In genomic region chr12:71886941-71887340, GRCm38 (mm10) we compare ENCODE assay signal across 18 mouse cellular contexts. TPM values are rescaled to one million over a fixed set of nuclear protein-coding genes. Genes with fewer than 3 reads are reported as not detected.
DNase-seq lines count a peak whose midpoint lies in the region; ATAC-seq and TF ChIP-seq lines count a peak whose summit lies in the region.
"Had no signal": no experiment of that assay in that cellular context is flagged by ENCODE, and none has a peak within 500 bp of the region (broad histone marks: within the 10 kb centered on the region; RNA-seq: fewer than 3 reads in every experiment).

No protein-coding gene starts in this region.

- H3K27me3 ChIP-seq in heart, embryonic 14.5 days (ENCODE audit: control insufficient read depth, insufficient read depth, low read length), result no peaks in the 10 kb centered on the region
- no peaks in the 10 kb centered on the region for H3K27me3 ChIP-seq in C2C12 (ENCODE audit: control insufficient read depth, insufficient read depth, insufficient read length)
- H3K27me3 ChIP-seq in MEL (ENCODE audit: control insufficient read depth in 1 of 2, insufficient read depth in 2 of 2, low read length in 2 of 2), result no peaks in the 10 kb centered on the region
- no peaks in the 10 kb centered on the region for H3K27me3 ChIP-seq in heart, embryonic 16.5 days (ENCODE audit: control insufficient read depth, insufficient read depth, low read length)
- no peaks in the 10 kb centered on the region for H3K27me3 ChIP-seq in thymus, adult 2 months (ENCODE audit: control insufficient read depth, insufficient read depth, low read length)
- H3K27me3 ChIP-seq: embryonic facial prominence, embryonic 13.5 days; liver, embryonic 13.5 days had no signal

- no peak overlapping the region for H3ac ChIP-seq in C2C12 (ENCODE audit: control insufficient read depth, insufficient read length, low read depth)

- H3K36me3 ChIP-seq in heart, embryonic 14.5 days (ENCODE audit: control insufficient read depth, insufficient read depth, low read length), result no peaks in the 10 kb centered on the region
- no peaks in the 10 kb centered on the region for H3K36me3 ChIP-seq in C2C12 (ENCODE audit: control insufficient read depth, insufficient read depth)
- H3K36me3 ChIP-seq in MEL (ENCODE audit: control insufficient read depth in 1 of 2, insufficient read depth in 2 of 2, low read length in 2 of 2), result peaks cover 0 to 28% of the 10 kb centered on the region in 2 experiments; a peak in 3 of 4 replicates
- 0 out of 2 replicates have a peak, but pooled peaks cover 3% of the 10 kb centered on the region for H3K36me3 ChIP-seq in heart, embryonic 16.5 days (ENCODE audit: control insufficient read depth, insufficient read depth)
- H3K36me3 ChIP-seq in thymus, adult 2 months (ENCODE audit: control insufficient read depth, insufficient read depth, low read length), result no peaks in the 10 kb centered on the region
- H3K36me3 ChIP-seq: embryonic facial prominence, embryonic 13.5 days; forebrain, embryonic 10.5 days; hindbrain, embryonic 10.5 days had no signal

- DNase-seq in heart, postnatal 25 days (ENCODE audit: low spot score), result no peak
- DNase-seq in MEL (ENCODE audit: low read depth, low spot score), result peak; percentile 40
- no peak for DNase-seq in frontal cortex, postnatal 25 days (ENCODE audit: low spot score in 2 of 2)
- DNase-seq in thymus, adult 2 months, result no peak
- no peak for DNase-seq in ovary, postnatal 14 days (ENCODE audit: low spot score)
- DNase-seq: cerebellum, adult 11 months; kidney, postnatal 14 days; liver, embryonic 13.5 days; lung, postnatal 14 days; right cerebral cortex, adult 18-20 months; thymus, postnatal 4 days had no signal

- intact Hi-C loops in heart, postnatal 25 days (cut with DNase I), result loop anchor here (10.0 kb wide), 1 partner anchor 1458 kb away; no protein-coding TSS in a partner anchor

- H3K9me3 ChIP-seq in heart, embryonic 14.5 days (ENCODE audit: control insufficient read depth, low read length), result no peaks in the 10 kb centered on the region
- no peaks in the 10 kb centered on the region for H3K9me3 ChIP-seq in MEL (replicated peaks; ENCODE audit: insufficient read depth, low read length)
- H3K9me3 ChIP-seq in heart, embryonic 16.5 days (replicated peaks; ENCODE audit: control insufficient read depth, low read length), result no peaks in the 10 kb centered on the region
- H3K9me3 ChIP-seq: embryonic facial prominence, embryonic 13.5 days; forebrain, embryonic 10.5 days; hindbrain, embryonic 10.5 days; liver, embryonic 13.5 days had no signal

- no peak overlapping the region for H3K4me2 ChIP-seq in heart, embryonic 14.5 days (ENCODE audit: low read length)
- no peak overlapping the region for H3K4me2 ChIP-seq in heart, embryonic 16.5 days (ENCODE audit: low read depth, low read length)
- H3K4me2 ChIP-seq: embryonic facial prominence, embryonic 13.5 days; liver, embryonic 13.5 days; midbrain, embryonic 11.5 days had no signal

- peak overlapping the region; percentile 35 for H3K9ac ChIP-seq in heart, embryonic 14.5 days (ENCODE audit: low read length)
- no peak overlapping the region for H3K9ac ChIP-seq in MEL (ENCODE audit: control insufficient read depth, low read depth, low read length, poor library complexity, severe bottlenecking)
- peak overlapping the region; percentile 55; the same call in 1 of the 2 replicates for H3K9ac ChIP-seq in heart, embryonic 16.5 days (ENCODE audit: low read length)
- H3K9ac ChIP-seq: embryonic facial prominence, embryonic 13.5 days; liver, embryonic 13.5 days had no signal

- H3K79me2 ChIP-seq in C2C12 (ENCODE audit: control insufficient read depth, insufficient read depth), result peaks cover 60% of the 10 kb centered on the region
- peaks cover 3% of the 10 kb centered on the region; the same call in 1 of the 2 replicates for H3K79me2 ChIP-seq in MEL (ENCODE audit: control insufficient read depth, insufficient read depth, low read length, poor library complexity)

- H3K27ac ChIP-seq in heart, embryonic 14.5 days (replicated peaks in 1 of 2; ENCODE audit: control insufficient read depth in 1 of 2, insufficient read depth in 1 of 2, low read depth in 2 of 2, low read length in 2 of 2), result peak overlapping the region; percentile 92 to 94
- H3K27ac ChIP-seq in MEL (ENCODE audit: control insufficient read depth, low read depth, low read length), result no peak overlapping the region
- H3K27ac ChIP-seq in heart, embryonic 16.5 days (ENCODE audit: low read length), result peak overlapping the region; percentile 96
- H3K27ac ChIP-seq in thymus, adult 2 months (ENCODE audit: control insufficient read depth, insufficient read depth, low read length), result no peak overlapping the region
- H3K27ac ChIP-seq: embryonic facial prominence, embryonic 13.5 days; forebrain, embryonic 10.5 days; hindbrain, embryonic 10.5 days had no signal

- peaks cover 69 to 87% of the 10 kb centered on the region in 2 experiments for H3K4me1 ChIP-seq in heart, embryonic 14.5 days (ENCODE audit: control insufficient read depth in 2 of 2, insufficient read depth in 2 of 2, low read length in 2 of 2)
- peaks cover 20 to 47% of the 10 kb centered on the region in 2 experiments for H3K4me1 ChIP-seq in MEL (ENCODE audit: control insufficient read depth in 1 of 2, insufficient read depth in 2 of 2, low read length in 2 of 2)
- peaks cover 78% of the 10 kb centered on the region for H3K4me1 ChIP-seq in heart, embryonic 16.5 days (ENCODE audit: control insufficient read depth, insufficient read depth, low read length)
- H3K4me1 ChIP-seq in thymus, adult 2 months (replicated peaks; ENCODE audit: control insufficient read depth, insufficient read depth, low read length), result no peaks in the 10 kb centered on the region

- TF ChIP-seq RAD21 in MEL (IDR thresholded peaks at IDR 0.05; ENCODE audit: low read depth, low read length), result no peak

- no peak for ATAC-seq in heart, embryonic 14.5 days (ENCODE audit: insufficient number of reproducible peaks, insufficient read depth, low FRiP score, low read depth)
- ATAC-seq in heart, embryonic 16.5 days (replicated peaks; ENCODE audit: extremely low read depth, insufficient read depth, low FRiP score), result no peak

- TF ChIP-seq CTCF in C2C12 (IDR thresholded peaks at IDR 0.05; ENCODE audit: control insufficient read depth, insufficient read depth, insufficient read length) (no peak), MEL (IDR thresholded peaks at IDR 0.05 in 2 of 3, conservative IDR thresholded peaks at IDR 0.05 in 1 of 3; ENCODE audit: control insufficient read depth in 1 of 3, insufficient read depth in 1 of 3, low read depth in 2 of 3, low read length in 3 of 3, poor library complexity in 1 of 3, severe bottlenecking in 1 of 3) (no peak)
- no peak for TF ChIP-seq CTCF in thymus, adult 2 months (IDR thresholded peaks at IDR 0.05; ENCODE audit: borderline replicate concordance, control insufficient read depth, extremely low read depth, insufficient read depth, low read length, poor library complexity)

- no peak for TF ChIP-seq EP300 in MEL (IDR thresholded peaks at IDR 0.05; ENCODE audit: low read depth in 1 of 2, low read length in 2 of 2)

- 34% methylated on average over 2 of the region's 2 CpGs for WGBS in heart, embryonic 14.5 days
- 41% methylated on average over 2 of the region's 2 CpGs for WGBS in heart, embryonic 16.5 days
- WGBS in thymus, adult 2 months, result 64% methylated on average over 2 of the region's 2 CpGs

- H3K79me3 ChIP-seq in C2C12 (ENCODE audit: low read depth), result peaks cover 29% of the 10 kb centered on the region

- TF ChIP-seq POLR2A in MEL (IDR thresholded peaks at IDR 0.05; ENCODE audit: control insufficient read depth in 1 of 2, insufficient read depth in 1 of 2, low read depth in 1 of 2, low read length in 2 of 2, poor library complexity in 1 of 2), result no peak
- TF ChIP-seq POLR2A in thymus, adult 2 months (IDR thresholded peaks at IDR 0.05; ENCODE audit: control insufficient read depth, extremely low read depth, insufficient read depth, low read length, poor library complexity), result no peak

- H3K4me3 ChIP-seq in heart, embryonic 14.5 days (ENCODE audit: control insufficient read depth in 1 of 2, insufficient read depth in 1 of 2, low read depth in 1 of 2, low read length in 2 of 2), result no peak overlapping the region
- no peak overlapping the region for H3K4me3 ChIP-seq in C2C12 (ENCODE audit: insufficient read depth, poor library complexity, severe bottlenecking)
- H3K4me3 ChIP-seq in MEL (ENCODE audit: control insufficient read depth in 1 of 2, insufficient read depth in 1 of 2, low read depth in 2 of 2, low read length in 2 of 2), result no peak overlapping the region
- H3K4me3 ChIP-seq in heart, embryonic 16.5 days (ENCODE audit: low read length), result no peak overlapping the region
- H3K4me3 ChIP-seq in thymus, adult 2 months (ENCODE audit: control insufficient read depth, insufficient read depth, low read length), result no peak overlapping the region
- H3K4me3 ChIP-seq: embryonic facial prominence, embryonic 13.5 days; forebrain, embryonic 10.5 days; hindbrain, embryonic 10.5 days; liver, embryonic 13.5 days had no signal

TF ChIP-seq in C2C12, 6 proteins besides CTCF, POLR2A, EP300 and RAD21 (continues in another document):
- TF ChIP-seq MAX (IDR thresholded peaks at IDR 0.05), result no peak
- no peak for TF ChIP-seq USF1 (IDR thresholded peaks at IDR 0.05; ENCODE audit: low read depth)
- TF ChIP-seq FOSL1 (IDR thresholded peaks at IDR 0.05; ENCODE audit: insufficient read depth, low read length, poor library complexity, severe bottlenecking), result no peak
- TF ChIP-seq CEBPB (IDR thresholded peaks at IDR 0.05; ENCODE audit: low read depth), result peak; percentile 42
- TF ChIP-seq MYOD1 (IDR thresholded peaks at IDR 0.05; ENCODE audit: control insufficient read depth, insufficient read length, low read depth), result peak; percentile 95

TF ChIP-seq in MEL, 35 proteins besides CTCF, POLR2A, EP300 and RAD21 (continues in another document):
- TF ChIP-seq MAZ (IDR thresholded peaks at IDR 0.05; ENCODE audit: low read depth, low read length) (no peak), CHD2 (IDR thresholded peaks at IDR 0.05; ENCODE audit: low read length) (no peak), POLR2AphosphoS2 (IDR thresholded peaks at IDR 0.05; ENCODE audit: low read length) (no peak), GATA1 (IDR thresholded peaks at IDR 0.05; ENCODE audit: low read depth, low read length) (no peak), MYC (IDR thresholded peaks at IDR 0.05; ENCODE audit: low read depth, low read length) (no peak), USF2 (IDR thresholded peaks at IDR 0.05; ENCODE audit: borderline replicate concordance in 1 of 2, insufficient read depth in 1 of 2, low read depth in 1 of 2, low read length in 2 of 2) (no peak), SMC3 (IDR thresholded peaks at IDR 0.05; ENCODE audit: low read depth, low read length) (no peak)

RNA-seq across cellular contexts. Expression of gene Daam1, which starts 56.1 kb away (rescaled TPM):
- polyA plus RNA-seq in heart, embryonic 14.5 days (2014; fragmentation: Nextera tagmentation; extraction: Ambion mirVana), result 28.9 and 33.3 TPM in 2 replicates
- total RNA-seq in heart, postnatal 25 days (2021), result 10 to 100 TPM; 78.6 to 79.5 TPM
- polyA plus RNA-seq in C2C12 (2012; fragmentation: generic; extraction: Trizol) (3.2 TPM), MEL (2012; ENCODE audit: insufficient read depth in 1 of 2, insufficient read length in 2 of 2, low read depth in 1 of 2, low replicate concordance in 2 of 2, missing spikeins in 1 of 2) (10 to 100 TPM in 1 of 2 experiments, not detected in 1; 12.0 TPM)
- 8.6 and 9.2 TPM in 2 replicates for total RNA-seq in MEL (2012; rRNA removed)
- polyA plus RNA-seq in heart, embryonic 16.5 days (2015; fragmentation: Nextera tagmentation; extraction: Ambion mirVana), result 21.6 and 21.7 TPM in 2 replicates
- polyA plus RNA-seq in thymus, adult 2 months (2012; rRNA removed), result 2.8 and 3.4 TPM in 2 replicates

Comparison
In these comparisons a context has a peak if more than half of its experiments do, and no peak if none do; other contexts are left out.
1. H3K27ac ChIP-seq: peak in heart, embryonic 14.5 days (2 of 2) and heart, embryonic 16.5 days (single experiment); none in MEL (single experiment) and thymus, adult 2 months (single experiment).